Mouse (Mus musculus) bone marrow macrophage, adult 2 months (primary cell): ENCODE measurements around the gene Ackr4. TPM values are rescaled to one million over a fixed set of nuclear protein-coding genes. Genes with fewer than 3 reads are reported as not detected.

Source experiments
- H3K27ac ChIP-seq: 2 replicates; pipeline ENCODE4 v1.5.1; 2012; ENCODE audit warnings: low read depth, low read length; ENCODE audit not compliant: insufficient read depth
- H3K4me1 ChIP-seq: 2 replicates; pipeline ENCODE4 v1.6.1; 2012; ENCODE audit warnings: low read length; ENCODE audit not compliant: control insufficient read depth, insufficient read depth
- H3K4me3 ChIP-seq: 2 replicates; pipeline ENCODE4 v1.5.1; 2012; ENCODE audit warnings: mild to moderate bottlenecking, low read length, moderate library complexity; ENCODE audit not compliant: insufficient read depth
- CTCF ChIP-seq: IDR thresholded peaks from 2 replicates; pipeline ENCODE4 v1.5.1; 2012; ENCODE audit warnings: low read depth, mild to moderate bottlenecking, low read length, moderate library complexity
- POLR2A ChIP-seq: IDR thresholded peaks from 2 replicates; pipeline ENCODE4 v1.6.1; 2012; ENCODE audit warnings: mild to moderate bottlenecking, low read depth, low read length, borderline replicate concordance
- polyA plus RNA-seq: library from polyadenylated mRNA; stranded (reverse); fragments of >200 nt; gene quantifications from 2 replicates; pipeline ENCODE4 v1.2.4, GENCODE M21; 2012; ENCODE audit not compliant: missing spikeins, insufficient read depth, insufficient read length

The Ackr4 gene
- polyA plus RNA-seq, 1 experiment = not detected

GRCm38 (mm10) chr9:104109151-104109550, 17.6 kb downstream of the Ackr4 start:
- TF ChIP-seq POLR2A = no peak
- no peak for TF ChIP-seq CTCF
- Histone ChIP-seq H3K27ac (no peak overlapping the region), H3K4me1 (no peaks in the 10 kb centered on the region), H3K4me3 (no peak overlapping the region)

DNA sequence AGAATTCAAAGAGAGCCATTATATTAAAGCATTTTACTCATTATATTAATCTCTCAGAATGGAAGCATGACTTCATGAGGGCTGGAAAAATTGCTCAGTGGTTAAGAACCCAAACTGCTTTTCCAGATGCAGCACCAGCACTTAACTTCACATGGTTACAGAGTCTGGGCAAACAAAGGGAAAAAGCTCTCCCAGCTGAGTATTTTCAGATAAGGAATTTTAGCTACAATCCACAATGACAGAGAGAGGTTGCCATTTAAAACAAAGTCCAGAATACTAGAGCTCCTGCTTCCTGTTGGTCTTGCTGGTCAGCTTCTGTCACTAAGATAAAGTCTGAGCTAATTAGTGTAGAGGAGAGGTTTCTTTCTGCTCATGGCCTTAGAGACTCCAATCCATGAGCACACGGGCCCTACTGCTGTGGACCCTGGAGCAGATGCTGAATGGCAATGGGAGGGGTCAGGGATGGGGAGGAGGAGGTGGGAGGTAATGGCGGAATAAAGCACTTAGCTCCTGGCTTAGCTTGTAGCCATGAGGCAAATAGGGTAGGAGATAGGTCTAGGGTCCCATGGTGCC, 18.1 kb downstream of the Ackr4 start:
- H3K4me3 ChIP-seq = no peak overlapping the region
- H3K27ac ChIP-seq = no peak overlapping the region
- no peaks in the 10 kb centered on the region for H3K4me1 ChIP-seq
- no peak for TF ChIP-seq CTCF
- no peak for TF ChIP-seq POLR2A

GRCm38 (mm10) chr9:104107482-104107881, 19.3 kb downstream of the Ackr4 start:
- TF ChIP-seq POLR2A (no peak), CTCF (no peak)
- no peak overlapping the region for H3K27ac ChIP-seq
- H3K4me3 ChIP-seq = no peak overlapping the region
- H3K4me1 ChIP-seq = no peaks in the 10 kb centered on the region

- no peak for TF ChIP-seq POLR2A
- no peak for TF ChIP-seq CTCF
- Histone ChIP-seq H3K4me1 (no peaks in the 10 kb centered on the region), H3K27ac (no peak overlapping the region), H3K4me3 (no peak overlapping the region)
Measured at GRCm38 (mm10) chr9:104106930-104107329, 19.8 kb downstream of the Ackr4 start.

- TF ChIP-seq POLR2A (no peak), CTCF (no peak)
- no peak overlapping the region for H3K27ac ChIP-seq
- no peaks in the 10 kb centered on the region for H3K4me1 ChIP-seq
- no peak overlapping the region for H3K4me3 ChIP-seq
Measured at GRCm38 (mm10) chr9:104104986-104105385, 21.7 kb downstream of the Ackr4 start.

DNA sequence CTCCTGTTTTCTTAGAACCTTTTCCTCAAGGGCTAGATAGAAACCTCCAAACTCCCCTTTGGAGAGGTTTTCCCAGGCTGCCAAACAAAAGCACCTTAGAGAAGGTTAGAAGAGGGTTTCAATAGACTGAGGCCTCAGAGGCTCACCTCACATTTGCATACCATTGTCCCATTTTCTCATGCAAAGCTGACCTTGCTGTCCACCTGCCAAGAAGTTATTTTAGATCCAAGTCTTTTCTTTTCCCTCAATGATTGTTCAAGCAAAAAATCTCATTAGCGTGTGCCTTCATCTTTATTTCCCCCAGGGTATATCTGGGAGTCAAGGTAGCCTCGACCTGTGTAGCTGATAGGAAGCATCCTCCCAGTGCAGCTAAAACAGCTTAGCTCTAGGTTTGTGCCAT, 23.8 kb downstream of the Ackr4 start:
- Histone ChIP-seq H3K27ac (no peak overlapping the region), H3K4me3 (no peak overlapping the region), H3K4me1 (peaks cover 4% of the 10 kb centered on the region)
- TF ChIP-seq POLR2A (no peak), CTCF (no peak)

DNA sequence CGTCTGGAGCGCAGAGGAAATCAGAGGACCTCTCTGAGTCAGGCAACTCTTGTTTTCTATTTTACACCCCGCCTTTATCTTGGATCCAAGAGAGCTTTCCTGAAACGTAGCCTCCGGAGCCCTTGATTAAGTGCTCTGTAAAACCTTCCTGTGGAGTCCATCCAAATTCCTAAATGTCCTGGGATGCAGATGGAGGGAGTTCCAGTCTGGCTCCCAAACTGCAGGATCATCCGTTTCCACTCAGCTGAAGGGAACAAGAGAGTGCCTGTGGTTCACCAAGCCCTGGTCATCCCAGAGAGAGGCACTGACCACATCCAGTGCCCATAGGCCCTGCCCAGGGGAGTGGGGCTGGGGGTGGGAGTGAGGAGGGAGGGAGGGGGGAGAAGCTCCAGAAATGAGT, 24.4 kb downstream of the Ackr4 start:
- no peak overlapping the region for H3K4me3 ChIP-seq
- peaks cover 4% of the 10 kb centered on the region for H3K4me1 ChIP-seq
- TF ChIP-seq CTCF (no peak), POLR2A (no peak)
- H3K27ac ChIP-seq = no peak overlapping the region

- Histone ChIP-seq H3K4me3 (no peak overlapping the region), H3K27ac (no peak overlapping the region), H3K4me1 (peaks cover 4% of the 10 kb centered on the region)
- TF ChIP-seq POLR2A = no peak
- TF ChIP-seq CTCF = no peak
Measured at GRCm38 (mm10) chr9:104101458-104101857, 25.3 kb downstream of the Ackr4 start.

GRCm38 (mm10) chr9:104100822-104101221, 25.9 kb downstream of the Ackr4 start:
- Histone ChIP-seq H3K4me1 (peaks cover 4% of the 10 kb centered on the region), H3K27ac (no peak overlapping the region), H3K4me3 (no peak overlapping the region)
- no peak for TF ChIP-seq CTCF
- TF ChIP-seq POLR2A = no peak

DNA sequence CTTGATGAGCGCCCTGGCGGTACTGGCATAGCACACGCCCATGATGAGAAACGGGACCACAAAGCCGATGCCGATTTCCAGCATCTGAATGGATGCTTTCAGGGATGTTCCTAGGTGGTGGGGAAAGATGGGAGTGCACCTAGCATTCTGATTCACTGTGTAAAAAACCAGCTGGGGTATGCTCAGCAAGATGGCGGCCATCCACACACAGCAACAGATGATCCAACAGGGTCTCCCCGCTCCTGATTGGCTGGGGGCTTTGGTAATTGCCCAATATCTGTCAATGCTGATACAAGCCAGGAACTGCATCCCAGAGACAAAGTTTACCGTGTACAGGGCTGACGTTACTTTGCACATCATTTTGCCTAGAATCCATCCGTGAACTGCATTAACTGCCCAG, 27.7 kb downstream of the Ackr4 start:
- TF ChIP-seq CTCF (no peak), POLR2A (no peak)
- peaks cover 4% of the 10 kb centered on the region for H3K4me1 ChIP-seq
- H3K27ac ChIP-seq = no peak overlapping the region
- H3K4me3 ChIP-seq = no peak overlapping the region

DNA sequence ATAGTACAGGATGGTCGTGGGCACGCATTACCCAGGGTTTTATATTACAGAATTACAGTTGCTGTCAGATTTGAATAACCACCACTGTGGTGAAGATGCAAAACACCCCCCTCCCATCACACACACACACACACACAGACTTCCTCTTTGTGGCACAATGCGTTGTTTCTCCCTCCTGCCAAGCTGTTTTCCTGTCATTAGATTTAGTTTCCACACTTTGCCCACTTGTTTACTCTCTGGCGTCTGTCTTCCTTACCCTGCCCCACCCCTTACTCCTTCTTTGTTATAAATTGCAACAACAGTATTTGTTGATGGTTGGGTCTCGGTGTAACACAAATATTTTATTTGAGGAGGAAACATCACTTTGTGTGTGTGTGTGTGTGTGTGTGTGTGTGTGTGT, 28.5 kb downstream of the Ackr4 start:
- TF ChIP-seq POLR2A (no peak), CTCF (no peak)
- no peak overlapping the region for H3K4me3 ChIP-seq
- peaks cover 4% of the 10 kb centered on the region for H3K4me1 ChIP-seq
- H3K27ac ChIP-seq = no peak overlapping the region
